ENCODE assay signal across 9 mouse cellular contexts in genomic region chr5:38505435-38505765, GRCm38 (mm10). TPM values are rescaled to one million over a fixed set of nuclear protein-coding genes. Genes with fewer than 3 reads are reported as not detected.
DNase-seq lines count a peak whose midpoint lies in the region; ATAC-seq and TF ChIP-seq lines count a peak whose summit lies in the region.
"Had no signal": no experiment of that assay in that cellular context is flagged by ENCODE, and none has a peak within 500 bp of the region (broad histone marks: within the 10 kb centered on the region; RNA-seq: fewer than 3 reads in every experiment).

No protein-coding gene starts in this region.

- H3K4me3 ChIP-seq in kidney, embryonic 15.5 days (replicated peaks) = no peak overlapping the region
- no peak overlapping the region for H3K4me3 ChIP-seq in kidney, adult 2 months (ENCODE audit: insufficient read depth, low read depth, low read length)
- no peak overlapping the region for H3K4me3 ChIP-seq in bone marrow, adult 2 months (replicated peaks; ENCODE audit: control insufficient read depth, low read depth, low read length)
- H3K4me3 ChIP-seq in limb, embryonic 15.5 days = no peak overlapping the region

- H3K9ac ChIP-seq in kidney, embryonic 15.5 days = no peak overlapping the region
- no peak overlapping the region for H3K9ac ChIP-seq in limb, embryonic 15.5 days

- no peak for TF ChIP-seq CTCF in kidney, adult 2 months (conservative IDR thresholded peaks at IDR 0.05; ENCODE audit: insufficient read depth, insufficient read length, low read depth, low read length)
- no peak for TF ChIP-seq CTCF in bone marrow, adult 2 months (IDR thresholded peaks at IDR 0.05; ENCODE audit: control insufficient read depth, insufficient read depth, low read length)

- H3K9me3 ChIP-seq in kidney, embryonic 15.5 days (replicated peaks) = no peaks in the 10 kb centered on the region
- no peaks in the 10 kb centered on the region for H3K9me3 ChIP-seq in limb, embryonic 15.5 days

- intact Hi-C loops in left cerebral cortex, postnatal 14 days (cut with DNase I) = no loop called here

- TF ChIP-seq POLR2A in kidney, adult 2 months (IDR thresholded peaks at IDR 0.05; ENCODE audit: low read depth, low read length) = no peak
- no peak for TF ChIP-seq POLR2A in bone marrow, adult 2 months (IDR thresholded peaks at IDR 0.05; ENCODE audit: borderline replicate concordance, control insufficient read depth, low read depth, low read length)

- DNase-seq in kidney, adult 2 months = no peak
- DNase-seq in left cerebral cortex, postnatal 14 days (ENCODE audit: low spot score in 2 of 2) = no peak
- DNase-seq in spleen, postnatal 10 days (ENCODE audit: low spot score in 2 of 2) = no peak
- DNase-seq: adrenal gland, postnatal 14 days; cerebellum, adult 9-11 months had no signal

- ATAC-seq in kidney, embryonic 15.5 days (replicated peaks; ENCODE audit: low FRiP score) = no peak
- ATAC-seq in limb, embryonic 15.5 days (ENCODE audit: insufficient number of reproducible peaks, low FRiP score, low TSS enrichment, low read depth) = no peak
- ATAC-seq in monocyte, adult 5-6 weeks (replicated peaks; ENCODE audit: insufficient number of reproducible peaks, low FRiP score, low TSS enrichment, poor library complexity, severe bottlenecking) = peak; percentile 60

- 68% methylated on average over 3 of the region's 3 CpGs for WGBS in kidney, embryonic 15.5 days
- WGBS in kidney, adult 2 months = 77% methylated on average over 3 of the region's 3 CpGs
- WGBS in bone marrow, adult 2 months = 18% methylated on average over 3 of the region's 3 CpGs
- 64% methylated on average over 3 of the region's 3 CpGs for WGBS in limb, embryonic 15.5 days

- no peak overlapping the region for H3K4me2 ChIP-seq in kidney, embryonic 15.5 days
- H3K4me2 ChIP-seq in limb, embryonic 15.5 days = no peak overlapping the region

- no peaks in the 10 kb centered on the region for H3K36me3 ChIP-seq in kidney, embryonic 15.5 days
- no peaks in the 10 kb centered on the region for H3K36me3 ChIP-seq in kidney, adult 2 months (ENCODE audit: control insufficient read depth, insufficient read depth, low read length)
- no peaks in the 10 kb centered on the region for H3K36me3 ChIP-seq in limb, embryonic 15.5 days

- H3K27me3 ChIP-seq in kidney, embryonic 15.5 days = no peaks in the 10 kb centered on the region
- H3K27me3 ChIP-seq in kidney, adult 2 months (replicated peaks; ENCODE audit: control insufficient read depth, insufficient read depth, low read length) = no peaks in the 10 kb centered on the region
- no peaks in the 10 kb centered on the region for H3K27me3 ChIP-seq in limb, embryonic 15.5 days

- H3K27ac ChIP-seq in kidney, embryonic 15.5 days = peak overlapping the region; percentile 56
- no peak overlapping the region for H3K27ac ChIP-seq in kidney, adult 2 months (ENCODE audit: insufficient read depth, low read depth, low read length)
- peak overlapping the region; percentile 78 for H3K27ac ChIP-seq in bone marrow, adult 2 months (ENCODE audit: control insufficient read depth, insufficient read depth, low read depth, low read length, poor library complexity)
- H3K27ac ChIP-seq in limb, embryonic 15.5 days = 0 out of 2 replicates have a peak overlapping the region, but pooled peaks have one; percentile 17

- H3K4me1 ChIP-seq in kidney, embryonic 15.5 days = peaks cover 14% of the 10 kb centered on the region; the same call in 1 of the 2 replicates
- H3K4me1 ChIP-seq in kidney, adult 2 months (ENCODE audit: control insufficient read depth, insufficient read depth, low read length) = no peaks in the 10 kb centered on the region
- peaks cover 16% of the 10 kb centered on the region for H3K4me1 ChIP-seq in bone marrow, adult 2 months (ENCODE audit: control insufficient read depth, insufficient read depth, low read length)
- peaks cover 5% of the 10 kb centered on the region for H3K4me1 ChIP-seq in limb, embryonic 15.5 days

RNA-seq across cellular contexts. Expression of gene Slc2a9, which starts 2.5 kb away (rescaled TPM):
- 1.4 and 1.6 TPM in 2 replicates for polyA plus RNA-seq in kidney, embryonic 15.5 days (2015; fragmentation: Nextera tagmentation; extraction: Ambion mirVana)
- polyA plus RNA-seq in kidney, adult 2 months (2012; rRNA removed) = 9.7 and 11.1 TPM in 2 replicates
- 3.0 and 11.1 TPM in 2 replicates for polyA plus RNA-seq in bone marrow, adult 2 months (2011; ENCODE audit: insufficient read depth, insufficient read length, low replicate concordance, missing spikeins)
- 0.35 and 0.68 TPM in 2 replicates for polyA plus RNA-seq in limb, embryonic 15.5 days (2015; fragmentation: Nextera tagmentation; extraction: Ambion mirVana)
- total RNA-seq in monocyte, adult 5-6 weeks (2017) = 10.6 to 16.0 TPM (median 11.7 TPM) in 3 replicates
- total RNA-seq in left cerebral cortex, postnatal 14 days (2021) = 1 to 10 TPM in 1 of 2 experiments, under 1 TPM in 1; 0.93 to 1.3 TPM

RNA-seq across cellular contexts. Expression of gene Wdr1, which starts 57.6 kb away (rescaled TPM):
- 195 and 206 TPM in 2 replicates for polyA plus RNA-seq in kidney, embryonic 15.5 days (2015; fragmentation: Nextera tagmentation; extraction: Ambion mirVana)
- polyA plus RNA-seq in kidney, adult 2 months (2012; rRNA removed) = 115 and 122 TPM in 2 replicates
- polyA plus RNA-seq in bone marrow, adult 2 months (2011; ENCODE audit: insufficient read depth, insufficient read length, low replicate concordance, missing spikeins) = 57.3 and 107 TPM in 2 replicates
- 222 and 245 TPM in 2 replicates for polyA plus RNA-seq in limb, embryonic 15.5 days (2015; fragmentation: Nextera tagmentation; extraction: Ambion mirVana)
- 370 to 434 TPM (median 393 TPM) in 3 replicates for total RNA-seq in monocyte, adult 5-6 weeks (2017)
- total RNA-seq in left cerebral cortex, postnatal 14 days (2021) = 100 to 1,000 TPM; 196 to 199 TPM
